Comparison of ENCODE assay signal across 9 mouse cellular contexts in genomic region chr2:68436305-68436704, GRCm38 (mm10). TPM values are rescaled to one million over a fixed set of nuclear protein-coding genes. Genes with fewer than 3 reads are reported as not detected.
A peak's percentile ranks its signal among the peaks of the same experiment; 100 is the strongest.
DNase-seq lines count a peak whose midpoint lies in the region; ATAC-seq and TF ChIP-seq lines count a peak whose summit lies in the region.
"Had no signal": no experiment of that assay in that cellular context is flagged by ENCODE, and none has a peak within 500 bp of the region (broad histone marks: within the 10 kb centered on the region; RNA-seq: fewer than 3 reads in every experiment).

No protein-coding gene starts in this region.

- ATAC-seq in heart, embryonic 12.5 days (ENCODE audit: insufficient number of reproducible peaks, low FRiP score): no peak
- no peak for ATAC-seq in hindbrain, embryonic 13.5 days (ENCODE audit: low FRiP score)

- no peak for TF ChIP-seq CTCF in layer of hippocampus, adult 2 months (conservative IDR thresholded peaks at IDR 0.05)

- H3K9ac ChIP-seq in heart, embryonic 12.5 days: peak overlapping the region; percentile 51; the same call in 1 of the 2 replicates
- 0 out of 2 replicates have a peak overlapping the region, but pooled peaks have one; percentile 26 for H3K9ac ChIP-seq in hindbrain, embryonic 13.5 days

- peak overlapping the region; percentile 54 for H3K4me2 ChIP-seq in heart, embryonic 12.5 days
- H3K4me2 ChIP-seq in hindbrain, embryonic 13.5 days: no peak overlapping the region

- H3K27me3 ChIP-seq in heart, embryonic 12.5 days (replicated peaks): no peaks in the 10 kb centered on the region
- no peaks in the 10 kb centered on the region for H3K27me3 ChIP-seq in hindbrain, embryonic 13.5 days
- H3K27me3 ChIP-seq in megakaryocyte, embryonic 14.5 days (replicated peaks): peaks cover 9% of the 10 kb centered on the region

- no peak for DNase-seq in heart, postnatal 36 days
- DNase-seq in left cerebral cortex, postnatal 10 days (ENCODE audit: extremely low spot score in 1 of 2, low spot score in 2 of 2): no peak
- DNase-seq in Muller cell, postnatal 12 days (ENCODE audit: inconsistent ontology term): no peak
- no peak for DNase-seq in layer of hippocampus, adult 2 months (ENCODE audit: low spot score in 2 of 2)
- DNase-seq: lung, postnatal 14 days had no signal

- peak overlapping the region; percentile 8; the same call in 1 of the 2 replicates for H3K4me3 ChIP-seq in heart, embryonic 12.5 days
- peak overlapping the region; percentile 10; the same call in 1 of the 2 replicates for H3K4me3 ChIP-seq in brown adipose tissue, adult 24 weeks (ENCODE audit: insufficient read depth, low read depth, low read length)
- no peak overlapping the region for H3K4me3 ChIP-seq in hindbrain, embryonic 13.5 days
- peak overlapping the region; percentile 38 for H3K4me3 ChIP-seq in megakaryocyte, embryonic 14.5 days (replicated peaks)
- H3K4me3 ChIP-seq in layer of hippocampus, adult 2 months: no peak overlapping the region

- H3K9me3 ChIP-seq in heart, embryonic 12.5 days (replicated peaks): no peaks in the 10 kb centered on the region
- no peaks in the 10 kb centered on the region for H3K9me3 ChIP-seq in hindbrain, embryonic 13.5 days
- no peaks in the 10 kb centered on the region for H3K9me3 ChIP-seq in megakaryocyte, embryonic 14.5 days

- 21% methylated on average over 10 of the region's 10 CpGs for WGBS in heart, embryonic 12.5 days
- 57% methylated on average over 10 of the region's 10 CpGs for WGBS in hindbrain, embryonic 13.5 days

- intact Hi-C loops in heart, postnatal 36 days (cut with DNase I): no loop called here
- intact Hi-C loops in left cerebral cortex, postnatal 10 days (cut with DNase I): no loop called here

- peak overlapping the region; percentile 88 for H3K27ac ChIP-seq in heart, embryonic 12.5 days (ENCODE audit: poor library complexity, severe bottlenecking)
- no peak overlapping the region for H3K27ac ChIP-seq in brown adipose tissue, adult 24 weeks (replicated peaks; ENCODE audit: low read depth, low read length)
- H3K27ac ChIP-seq in hindbrain, embryonic 13.5 days: no peak overlapping the region
- H3K27ac ChIP-seq in layer of hippocampus, adult 2 months: no peak overlapping the region

- H3K36me3 ChIP-seq in heart, embryonic 12.5 days: peaks cover 4% of the 10 kb centered on the region; the same call in 1 of the 2 replicates
- H3K36me3 ChIP-seq in hindbrain, embryonic 13.5 days: no peaks in the 10 kb centered on the region
- H3K36me3 ChIP-seq in megakaryocyte, embryonic 14.5 days (replicated peaks; ENCODE audit: low read length): no peaks in the 10 kb centered on the region

- H3K4me1 ChIP-seq in heart, embryonic 12.5 days (replicated peaks): peaks cover 81% of the 10 kb centered on the region
- H3K4me1 ChIP-seq in brown adipose tissue, adult 24 weeks (ENCODE audit: control insufficient read depth, insufficient read depth, insufficient read length, low read length): peaks cover 8% of the 10 kb centered on the region
- peaks cover 34% of the 10 kb centered on the region for H3K4me1 ChIP-seq in hindbrain, embryonic 13.5 days (replicated peaks)
- H3K4me1 ChIP-seq in megakaryocyte, embryonic 14.5 days: no peaks in the 10 kb centered on the region

RNA-seq across cellular contexts. Expression of gene Stk39, which starts 35.8 kb away (rescaled TPM):
- 75.5 and 77.2 TPM in 2 replicates for polyA plus RNA-seq in heart, embryonic 12.5 days (2016; fragmentation: Nextera tagmentation; extraction: Ambion mirVana)
- 10 to 100 TPM; 67.5 to 80.3 TPM for total RNA-seq in heart, postnatal 36 days (2021)
- 16.0 and 16.7 TPM in 2 replicates for polyA plus RNA-seq in brown adipose tissue, adult 24 weeks (2012; ENCODE audit: insufficient read depth, insufficient read length, missing spikeins)
- 36.8 and 39.4 TPM in 2 replicates for polyA plus RNA-seq in hindbrain, embryonic 13.5 days (2015; fragmentation: Nextera tagmentation; extraction: Ambion mirVana)
- polyA plus RNA-seq in megakaryocyte, embryonic 14.5 days (2012; ENCODE audit: insufficient read depth, low replicate concordance): 0.95 TPM in 1 of 2 replicates, not detected in the other
- 10 to 100 TPM; 49.2 to 51.6 TPM for total RNA-seq in left cerebral cortex, postnatal 10 days (2021)
- total RNA-seq in layer of hippocampus, adult 2 months (2021): 10 to 100 TPM; 71.8 to 75.3 TPM

Comparison
In these comparisons a context has a peak if more than half of its experiments do, and no peak if none do; other contexts are left out.
1. H3K4me3 ChIP-seq: peak in heart, embryonic 12.5 days (single experiment), brown adipose tissue, adult 24 weeks (single experiment) and megakaryocyte, embryonic 14.5 days (single experiment); none in hindbrain, embryonic 13.5 days (single experiment) and layer of hippocampus, adult 2 months (single experiment).